ENCODE assay signal across 14 mouse cellular contexts in genomic region chr16:5864350-5864749, GRCm38 (mm10). TPM values are rescaled to one million over a fixed set of nuclear protein-coding genes. Genes with fewer than 3 reads are reported as not detected.
DNase-seq lines count a peak whose midpoint lies in the region.
"Had no signal": no experiment of that assay in that cellular context is flagged by ENCODE, and none has a peak within 500 bp of the region (broad histone marks: within the 10 kb centered on the region; RNA-seq: fewer than 3 reads in every experiment).

No protein-coding gene starts in this region.

- DNase-seq in cerebellum, adult 11 months = peak; percentile 41
- DNase-seq in cerebellum, postnatal 4 days (ENCODE audit: low spot score in 2 of 2) = no peak
- DNase-seq in brain, adult 2 months (ENCODE audit: low read depth, low spot score) = peak; percentile 80
- peak; percentile 54 for DNase-seq in cerebellum, adult 9-10 months
- DNase-seq in cerebellum, postnatal 25 days = peak; percentile 67 to 78
- DNase-seq in adrenal gland, postnatal 4 days (ENCODE audit: low spot score in 2 of 2) = no peak
- no peak for DNase-seq in adrenal gland, postnatal 10 days
- DNase-seq: adrenal gland, postnatal 14 days; embryo, embryonic 11 days; gastrocnemius, postnatal 36 days; heart, adult 2 months; kidney, adult 8-10 months had no signal

RNA-seq across cellular contexts. Expression of gene Rbfox1, which starts 20.8 kb away (rescaled TPM):
- 10 to 100 TPM in 1 of 2 experiments, 1 to 10 TPM in 1; 9.7 to 10.4 TPM for total RNA-seq in adrenal gland, postnatal 4 days (2021)
- 10 to 100 TPM in 1 of 2 experiments, 1 to 10 TPM in 1; 5.0 to 12.9 TPM for total RNA-seq in adrenal gland, postnatal 10 days (2021)
- total RNA-seq: common myeloid progenitor, adult 5-6 weeks; MEL had no signal

Comparison
In these comparisons a context has a peak if more than half of its experiments do, and no peak if none do; other contexts are left out.
1. DNase-seq: peak in cerebellum, adult 11 months (single experiment), brain, adult 2 months (single experiment), cerebellum, adult 9-10 months (single experiment) and cerebellum, postnatal 25 days (2 of 2); none in cerebellum, postnatal 4 days (0 of 2), adrenal gland, postnatal 4 days (0 of 2) and adrenal gland, postnatal 10 days (single experiment).